7 mouse cellular contexts compared by ENCODE assay signal in the genomic region with DNA sequence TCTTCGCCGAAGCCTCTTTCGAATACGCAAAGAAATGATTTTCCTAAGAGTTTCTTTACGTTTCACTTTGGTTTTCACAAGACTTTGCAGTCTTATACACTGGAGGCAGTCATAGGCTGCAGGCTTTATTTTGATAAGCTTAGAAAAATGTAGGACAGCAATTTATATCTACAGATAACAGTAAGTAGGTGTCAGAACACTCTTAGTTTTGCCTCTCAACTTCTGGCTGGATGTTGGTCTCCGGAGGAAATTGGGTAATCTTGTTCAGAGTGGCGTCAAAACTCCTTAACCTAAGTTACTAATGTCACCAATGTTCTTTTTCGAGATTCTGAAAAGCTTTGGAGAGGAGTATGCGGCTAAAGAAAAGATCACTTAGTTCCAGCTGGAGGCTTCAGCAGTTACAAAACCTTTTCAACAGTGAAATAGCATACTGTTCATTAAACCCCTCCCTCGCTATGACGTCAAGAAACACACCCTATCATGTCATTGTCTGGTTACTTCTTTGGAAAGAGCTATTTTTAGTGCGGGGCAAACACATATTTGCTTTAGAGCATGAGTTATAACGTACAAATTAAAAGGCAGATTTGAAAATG. TPM values are rescaled to one million over a fixed set of nuclear protein-coding genes. Genes with fewer than 3 reads are reported as not detected.
DNase-seq lines count a peak whose midpoint lies in the region; ATAC-seq lines count a peak whose summit lies in the region.

No protein-coding gene starts in this region.

- peak; percentile 35 for DNase-seq in thymus, postnatal 25 days
- DNase-seq in thymus, postnatal 10 days (ENCODE audit: low spot score in 2 of 2): no peak
- no peak for DNase-seq in forebrain, embryonic 11.5 days (ENCODE audit: low spot score)
- DNase-seq in limb, embryonic 11.5 days (ENCODE audit: low spot score): no peak
- no peak for DNase-seq in embryo, embryonic 11 days
- DNase-seq in Muller cell, postnatal 12 days (ENCODE audit: inconsistent ontology term): no peak

- H3K27me3 ChIP-seq in forebrain, embryonic 11.5 days (ENCODE audit: control insufficient read depth, insufficient read depth, low read length): no peaks in the 10 kb centered on the region; the same call in 1 of the 2 replicates
- H3K27me3 ChIP-seq in limb, embryonic 11.5 days (ENCODE audit: control insufficient read depth, insufficient read depth, low read length): no peaks in the 10 kb centered on the region

- H3K4me2 ChIP-seq in forebrain, embryonic 11.5 days (ENCODE audit: low read depth, low read length, severe bottlenecking): peak overlapping the region; percentile 55
- H3K4me2 ChIP-seq in limb, embryonic 11.5 days (ENCODE audit: low read depth, severe bottlenecking): peak overlapping the region; percentile 83; the same call in 1 of the 2 replicates

- peak overlapping the region; percentile 53 for H3K4me3 ChIP-seq in forebrain, embryonic 11.5 days (ENCODE audit: low read depth, low read length)
- peak overlapping the region; percentile 62 for H3K4me3 ChIP-seq in limb, embryonic 11.5 days (ENCODE audit: low read depth, low read length)

- WGBS in forebrain, embryonic 11.5 days: 48% methylated on average over 13 of the region's 13 CpGs
- 51% methylated on average over 13 of the region's 13 CpGs for WGBS in limb, embryonic 11.5 days

- no peaks in the 10 kb centered on the region for H3K4me1 ChIP-seq in forebrain, embryonic 11.5 days (replicated peaks; ENCODE audit: control insufficient read depth, insufficient read depth, low read length)
- 0 out of 2 replicates have a peak, but pooled peaks cover 10% of the 10 kb centered on the region for H3K4me1 ChIP-seq in limb, embryonic 11.5 days (ENCODE audit: control insufficient read depth, insufficient read depth, low read length)

- no peak overlapping the region for H3K9ac ChIP-seq in forebrain, embryonic 11.5 days (ENCODE audit: low read length)
- H3K9ac ChIP-seq in limb, embryonic 11.5 days (ENCODE audit: low read length): no peak overlapping the region

- no peaks in the 10 kb centered on the region for H3K9me3 ChIP-seq in forebrain, embryonic 11.5 days (ENCODE audit: control insufficient read depth, low read length)
- no peaks in the 10 kb centered on the region for H3K9me3 ChIP-seq in limb, embryonic 11.5 days (ENCODE audit: control insufficient read depth, low read length)

- H3K27ac ChIP-seq in forebrain, embryonic 11.5 days (ENCODE audit: low read depth, low read length): peak overlapping the region; percentile 37; the same call in 1 of the 2 replicates
- H3K27ac ChIP-seq in limb, embryonic 11.5 days (replicated peaks; ENCODE audit: low read depth, low read length): no peak overlapping the region

- no peaks in the 10 kb centered on the region for H3K36me3 ChIP-seq in forebrain, embryonic 11.5 days (ENCODE audit: control insufficient read depth, insufficient read depth, low read length)
- no peaks in the 10 kb centered on the region for H3K36me3 ChIP-seq in limb, embryonic 11.5 days (ENCODE audit: control insufficient read depth, insufficient read depth, low read length)

- peak; percentile 59; the same call in 1 of the 2 replicates for ATAC-seq in forebrain, embryonic 11.5 days (replicated peaks; ENCODE audit: low FRiP score)
- ATAC-seq in limb, embryonic 11.5 days (ENCODE audit: insufficient number of reproducible peaks, low FRiP score, low TSS enrichment, low read depth): no peak
- ATAC-seq in monocyte, adult 5-6 weeks (replicated peaks; ENCODE audit: insufficient number of reproducible peaks, low FRiP score, low TSS enrichment, poor library complexity, severe bottlenecking): peak; percentile 65

RNA-seq across cellular contexts. Expression of a gene that starts 4.1 kb away (rescaled TPM):
- polyA plus RNA-seq in forebrain, embryonic 11.5 days (2014; fragmentation: Nextera tagmentation; extraction: Ambion mirVana): 62.5 and 71.1 TPM in 2 replicates
- polyA plus RNA-seq in limb, embryonic 11.5 days (2014; fragmentation: Nextera tagmentation; extraction: Ambion mirVana): 58.6 and 64.0 TPM in 2 replicates
- 18.0 to 23.5 TPM (median 21.0 TPM) in 3 replicates for total RNA-seq in monocyte, adult 5-6 weeks (2017)

RNA-seq across cellular contexts. Expression of a gene that starts 22.0 kb away (rescaled TPM):
- polyA plus RNA-seq in forebrain, embryonic 11.5 days (2014; fragmentation: Nextera tagmentation; extraction: Ambion mirVana): 9.1 and 10.0 TPM in 2 replicates
- polyA plus RNA-seq in limb, embryonic 11.5 days (2014; fragmentation: Nextera tagmentation; extraction: Ambion mirVana): 10.3 and 11.5 TPM in 2 replicates
- 149 to 190 TPM (median 158 TPM) in 3 replicates for total RNA-seq in monocyte, adult 5-6 weeks (2017)

RNA-seq across cellular contexts. Expression of a gene that starts 28.5 kb away (rescaled TPM):
- 53.9 and 60.6 TPM in 2 replicates for polyA plus RNA-seq in forebrain, embryonic 11.5 days (2014; fragmentation: Nextera tagmentation; extraction: Ambion mirVana)
- polyA plus RNA-seq in limb, embryonic 11.5 days (2014; fragmentation: Nextera tagmentation; extraction: Ambion mirVana): 64.3 and 65.5 TPM in 2 replicates
- 11.0 to 18.5 TPM (median 17.6 TPM) in 3 replicates for total RNA-seq in monocyte, adult 5-6 weeks (2017)

RNA-seq across cellular contexts. Expression of a gene that starts 40.2 kb away (rescaled TPM):
- 30.9 and 31.6 TPM in 2 replicates for polyA plus RNA-seq in forebrain, embryonic 11.5 days (2014; fragmentation: Nextera tagmentation; extraction: Ambion mirVana)
- polyA plus RNA-seq in limb, embryonic 11.5 days (2014; fragmentation: Nextera tagmentation; extraction: Ambion mirVana): 55.7 and 64.5 TPM in 2 replicates
- total RNA-seq in monocyte, adult 5-6 weeks (2017): 48.9 to 65.4 TPM (median 58.4 TPM) in 3 replicates

RNA-seq across cellular contexts. Expression of a gene that starts 40.3 kb away (rescaled TPM):
- polyA plus RNA-seq in forebrain, embryonic 11.5 days (2014; fragmentation: Nextera tagmentation; extraction: Ambion mirVana): 491 and 495 TPM in 2 replicates
- 774 and 797 TPM in 2 replicates for polyA plus RNA-seq in limb, embryonic 11.5 days (2014; fragmentation: Nextera tagmentation; extraction: Ambion mirVana)
- 7.5 to 10.2 TPM (median 8.1 TPM) in 3 replicates for total RNA-seq in monocyte, adult 5-6 weeks (2017)
